Mouse (Mus musculus) effector memory CD4-positive, alpha-beta T cell, adult 7 months (primary cell): ENCODE measurements around the gene Abhd16a. TPM values are rescaled to one million over a fixed set of nuclear protein-coding genes. Genes with fewer than 3 reads are reported as not detected.

Experiments used
- polyA plus RNA-seq: library from polyadenylated mRNA; unstranded; fragments of 100-300 nt; shearing (Covaris generic); gene quantifications from one replicate; pipeline ENCODE4 v1.2.1, GENCODE M21; 2017

Gene Abhd16a
- polyA plus RNA-seq, 1 experiment from 2014 or later = 79.3 TPM

DNA sequence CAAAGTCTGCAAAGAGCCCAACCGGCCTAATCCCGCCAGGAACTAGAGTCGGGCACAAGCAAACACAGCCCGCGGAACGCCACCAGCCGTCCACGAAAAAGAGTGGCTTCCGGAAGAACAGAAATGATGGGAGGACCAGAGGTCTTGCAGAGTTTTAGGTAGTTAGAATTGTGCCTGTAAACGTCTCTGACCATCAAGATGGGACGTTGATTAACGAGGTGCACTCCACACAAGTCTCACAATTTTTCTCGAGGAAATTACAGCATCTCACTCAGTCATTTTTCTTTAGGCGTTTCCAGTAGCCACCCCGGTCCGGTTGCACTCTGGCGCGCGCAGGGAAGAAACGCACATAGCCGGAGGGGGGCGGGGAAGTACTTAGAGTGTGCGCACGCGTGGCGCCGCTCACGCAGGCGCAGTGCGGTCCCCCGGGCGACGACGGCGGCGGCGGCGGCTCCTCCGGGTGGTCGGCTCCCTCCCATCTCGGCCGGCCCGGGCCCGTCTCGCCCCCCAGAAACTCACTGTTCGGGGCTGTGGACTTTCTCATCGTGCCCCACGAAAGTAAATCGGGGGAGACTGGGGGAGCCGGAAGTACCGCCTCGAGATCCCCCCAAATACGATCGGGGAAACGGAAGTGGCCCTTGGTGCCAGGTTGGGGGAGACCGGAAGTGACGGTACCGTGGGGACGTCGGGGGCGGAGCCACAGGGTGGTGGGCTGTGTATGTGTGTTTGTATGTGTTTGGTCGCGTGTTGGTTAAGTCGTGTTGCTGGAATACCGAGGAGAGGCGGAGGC is 45.9 kb downstream of the Abhd16a start, which contains the start of gene Bag6:
TSS of gene Bag6 (plus strand) at position 378 of the 790 bp plus-strand sequence.

Other genes with a start within 250 kb of the Abhd16a start
- gene Skiv2l, start 239.1 kb upstream of the Abhd16a start, polyA plus RNA-seq = 117 TPM
- gene Nelfe, start 238.9 kb upstream of the Abhd16a start, polyA plus RNA-seq = 34.7 TPM
- 0.40 TPM for gene Cfb, start 226.7 kb upstream of the Abhd16a start, polyA plus RNA-seq
- 0.38 TPM for gene Zbtb12, start 209.8 kb upstream of the Abhd16a start, polyA plus RNA-seq
- gene Gm20547, start 207.2 kb upstream of the Abhd16a start, polyA plus RNA-seq = not detected
- gene C2, start 191.0 kb upstream of the Abhd16a start, polyA plus RNA-seq = 1.4 TPM
- 55.0 TPM for gene Ehmt2, start 190.8 kb upstream of the Abhd16a start, polyA plus RNA-seq
- gene Slc44a4, start 174.8 kb upstream of the Abhd16a start, polyA plus RNA-seq = not detected
- 63.5 TPM for gene Neu1, start 158.0 kb upstream of the Abhd16a start, polyA plus RNA-seq
- 1,521 TPM for gene Hspa1b, start 130.0 kb upstream of the Abhd16a start, polyA plus RNA-seq
- 90.8 TPM for gene Gm20481, start 119.4 kb upstream of the Abhd16a start, polyA plus RNA-seq
- 909 TPM for gene Hspa1a, start 117.1 kb upstream of the Abhd16a start, polyA plus RNA-seq
- gene Hspa1l, start 116.6 kb upstream of the Abhd16a start, polyA plus RNA-seq = not detected
- 50.0 TPM for gene Lsm2, start 107.4 kb upstream of the Abhd16a start, polyA plus RNA-seq
- 214 TPM for gene Vars, start 88.3 kb upstream of the Abhd16a start, polyA plus RNA-seq
- gene Vwa7, start 72.7 kb upstream of the Abhd16a start, polyA plus RNA-seq = 0.37 TPM
- not detected for gene Sapcd1, start 61.2 kb upstream of the Abhd16a start, polyA plus RNA-seq
- 2.2 TPM for gene Msh5, start 42.5 kb upstream of the Abhd16a start, polyA plus RNA-seq
- gene Clic1, start 39.3 kb upstream of the Abhd16a start, polyA plus RNA-seq = 334 TPM
- gene Ddah2, start 30.2 kb upstream of the Abhd16a start, polyA plus RNA-seq = 0.85 TPM
- gene Ly6g6c, start 23.9 kb upstream of the Abhd16a start, polyA plus RNA-seq = not detected
- not detected for gene Mpig6b, start 23.1 kb upstream of the Abhd16a start, polyA plus RNA-seq
- gene Ly6g6e, start 12.4 kb upstream of the Abhd16a start, polyA plus RNA-seq = not detected
- not detected for gene Ly6g6d, start 11.2 kb upstream of the Abhd16a start, polyA plus RNA-seq
- gene Ly6g6f, start 3.7 kb upstream of the Abhd16a start, polyA plus RNA-seq = not detected
- not detected for gene Ly6g5c, start 19.0 kb downstream of the Abhd16a start, polyA plus RNA-seq
- 1.8 TPM for gene Ly6g5b, start 26.2 kb downstream of the Abhd16a start, polyA plus RNA-seq
- gene Gpank1, start 32.2 kb downstream of the Abhd16a start, polyA plus RNA-seq = 65.3 TPM
- 223 TPM for gene Csnk2b, start 32.8 kb downstream of the Abhd16a start, polyA plus RNA-seq
- 1.7 TPM for gene D17H6S53E, start 37.1 kb downstream of the Abhd16a start, polyA plus RNA-seq
- gene Apom, start 42.8 kb downstream of the Abhd16a start, polyA plus RNA-seq = not detected
- 56.5 TPM for gene Bag6, start 45.9 kb downstream of the Abhd16a start, polyA plus RNA-seq
- gene Prrc2a, start 75.6 kb downstream of the Abhd16a start, polyA plus RNA-seq = 24.5 TPM
- gene Aif1, start 86.8 kb downstream of the Abhd16a start, polyA plus RNA-seq = not detected
- gene Lst1, start 99.2 kb downstream of the Abhd16a start, polyA plus RNA-seq = 4.4 TPM
- gene Ltb, start 105.2 kb downstream of the Abhd16a start, polyA plus RNA-seq = 1,113 TPM
- 156 TPM for gene Tnf, start 112.7 kb downstream of the Abhd16a start, polyA plus RNA-seq
- 55.4 TPM for gene Lta, start 116.1 kb downstream of the Abhd16a start, polyA plus RNA-seq
- not detected for gene Gm16181, start 131.6 kb downstream of the Abhd16a start, polyA plus RNA-seq
- gene Atp6v1g2, start 144.4 kb downstream of the Abhd16a start, polyA plus RNA-seq = 4.8 TPM
- 15.0 TPM for gene Nfkbil1, start 146.5 kb downstream of the Abhd16a start, polyA plus RNA-seq
- gene Ddx39b, start 152.5 kb downstream of the Abhd16a start, polyA plus RNA-seq = 149 TPM
- gene H2-D1, start 173.5 kb downstream of the Abhd16a start, polyA plus RNA-seq = 6,702 TPM
- 0.89 TPM for gene H2-Q1, start 231.1 kb downstream of the Abhd16a start, polyA plus RNA-seq